Mouse (Mus musculus): ENCODE measurements around the gene Echs1.

DNA sequence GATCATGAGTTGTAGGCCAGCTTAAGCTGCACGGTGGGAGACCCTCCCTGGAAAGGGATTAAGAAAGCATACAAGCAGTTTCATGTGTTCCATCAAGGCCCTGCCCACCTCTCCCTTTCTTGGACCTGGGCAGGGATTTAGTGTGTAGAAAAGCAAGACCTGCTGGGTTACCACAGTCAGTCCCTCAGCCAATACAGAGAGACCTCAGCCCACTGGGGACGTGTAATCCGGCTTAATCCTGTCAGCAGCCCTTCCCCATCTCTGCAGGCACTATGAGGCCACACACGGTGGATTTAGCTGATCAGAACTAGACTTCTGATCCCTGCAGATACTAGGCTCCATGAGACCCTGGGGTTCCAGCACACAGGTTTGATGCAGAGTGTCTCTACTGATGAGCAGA lies 56.7 kb downstream of the Echs1 start:
- TF ChIP-seq GATA1 (IDR thresholded peaks at IDR 0.05; ENCODE audit: borderline replicate concordance, low read length) (no peak), FLI1 (IDR thresholded peaks at IDR 0.05; ENCODE audit: low read length) (no peak)

All from megakaryocyte, embryonic 14.5 days (primary cell).